Mouse (Mus musculus) ovary, adult 2 months (tissue): Measurements from ENCODE around the gene Uqcr10. TPM values are rescaled to one million over a fixed set of nuclear protein-coding genes. Genes with fewer than 3 reads are reported as not detected.

Experiments used
- polyA plus RNA-seq: library from polyadenylated mRNA; depleted of rRNA; stranded (reverse); fragments of >200 nt; gene quantifications from 2 replicates; pipeline ENCODE4 v1.2.3, GENCODE M21; 2012; rRNA removed

Gene Uqcr10
- polyA plus RNA-seq = 444 and 446 TPM in 2 replicates

DNA sequence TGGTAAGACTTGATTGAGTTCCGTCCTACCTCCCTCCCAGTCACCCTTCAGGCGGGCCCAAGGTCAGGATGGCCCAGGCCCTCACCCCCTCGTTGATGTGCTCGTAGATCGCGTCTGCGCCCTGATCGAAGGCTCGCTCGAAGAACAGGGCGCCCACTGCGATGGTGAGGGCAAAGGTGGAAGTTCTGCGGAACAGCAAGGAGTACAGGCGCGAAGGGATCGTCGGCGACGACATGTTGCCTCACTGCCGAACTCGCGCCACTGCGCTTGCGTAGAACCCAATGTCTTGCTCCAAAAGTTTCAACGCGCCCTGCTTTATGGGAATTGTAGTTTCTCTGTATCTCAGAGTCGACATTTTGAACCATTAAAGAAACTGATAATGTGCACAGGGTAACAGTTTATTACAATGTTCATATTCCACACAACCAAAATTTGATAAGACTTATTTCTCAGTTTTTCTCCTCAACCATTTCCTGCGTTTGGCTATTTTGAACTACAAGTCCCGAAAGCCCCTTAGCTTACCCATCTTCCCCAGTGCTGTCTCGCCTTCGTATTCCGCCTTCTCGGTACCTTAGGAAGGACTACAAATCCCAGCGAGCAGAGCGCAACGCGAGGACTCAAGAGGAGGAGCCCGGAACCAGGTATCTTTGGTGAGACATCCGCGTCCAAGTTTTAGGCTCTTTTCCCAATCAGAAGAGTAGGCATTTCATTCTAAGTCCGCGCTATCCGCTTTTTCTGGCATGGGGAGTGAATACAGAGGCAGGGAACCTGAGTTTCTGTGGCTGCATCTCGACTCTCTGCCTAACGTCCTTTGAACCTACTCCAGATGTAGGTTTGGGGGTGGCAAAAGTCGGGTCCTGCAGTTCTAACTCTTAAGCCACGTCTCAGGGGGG is at the start of gene Uqcr10, which contains the start of gene Zmat5:
Gene Uqcr10 (minus strand): TSS at position 271 of the 893 bp plus-strand sequence.
Gene Zmat5 (plus strand): TSS at position 607 of the 893 bp plus-strand sequence.

DNA sequence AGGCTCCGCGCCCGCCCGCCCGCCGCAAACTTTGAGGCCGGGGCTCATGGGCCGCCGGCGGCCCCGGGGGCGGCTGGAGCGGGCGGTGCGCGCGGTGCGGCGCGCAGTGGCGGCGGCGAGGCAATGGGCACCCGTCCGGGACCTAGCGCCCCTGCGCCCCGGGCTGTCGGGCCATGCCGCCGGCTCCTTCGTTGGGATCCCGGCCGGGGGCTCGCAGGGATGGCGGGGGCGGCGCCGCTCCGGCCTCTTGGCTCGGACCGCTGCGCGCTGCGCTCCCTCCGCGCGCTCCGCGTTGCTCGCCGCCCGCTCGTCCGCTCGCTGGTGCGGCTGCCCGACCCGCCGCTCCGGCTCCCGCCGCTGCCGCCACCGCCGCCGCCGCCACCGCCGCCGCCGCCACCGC is 42.6 kb upstream of the Uqcr10 start, which contains the start of gene Cabp7:
Gene Cabp7 (minus strand): TSS at position 46 of the 400 bp plus-strand sequence.

Other genes with a start within 250 kb of the Uqcr10 start
- 33.3 and 36.6 TPM in 2 replicates for gene Mtmr3, start 109.5 kb downstream of the Uqcr10 start, polyA plus RNA-seq
- not detected in 2 replicates for gene Gm11032, start 84.3 kb downstream of the Uqcr10 start, polyA plus RNA-seq
- 14.0 and 17.8 TPM in 2 replicates for gene Ascc2, start 66.6 kb downstream of the Uqcr10 start, polyA plus RNA-seq
- 60.1 and 64.9 TPM in 2 replicates for gene Zmat5, start 336 bp upstream of the Uqcr10 start, polyA plus RNA-seq
- 0.07 and 0.08 TPM in 2 replicates for gene Cabp7, start 42.4 kb upstream of the Uqcr10 start, polyA plus RNA-seq
- 55.2 and 55.3 TPM in 2 replicates for gene Nf2, start 145.2 kb upstream of the Uqcr10 start, polyA plus RNA-seq
- gene Nipsnap1, start 169.6 kb upstream of the Uqcr10 start, polyA plus RNA-seq = 59.6 and 61.6 TPM in 2 replicates
- 20.7 and 26.8 TPM in 2 replicates for gene Thoc5, start 191.0 kb upstream of the Uqcr10 start, polyA plus RNA-seq
- 3.8 and 7.2 TPM in 2 replicates for gene Nefh, start 243.7 kb upstream of the Uqcr10 start, polyA plus RNA-seq